Mouse (Mus musculus) cortical plate, adult 2 months (tissue): Measurements from ENCODE around the gene Sept6. TPM values are rescaled to one million over a fixed set of nuclear protein-coding genes. Genes with fewer than 3 reads are reported as not detected.
"Not testable (repeated sequence)": the region's sequence is repeated elsewhere in the genome, so short reads cannot be mapped to it uniquely, and the experiment has no call there.

Experiments used
- H3K27ac ChIP-seq: fragments of 200-500 bp; 2 replicates; pipeline ENCODE4 v1.5.1; 2012; ENCODE audit warnings: low read length, control low read depth, inconsistent platforms; ENCODE audit not compliant: insufficient read depth
- H3K4me1 ChIP-seq: fragments of 200-500 bp; 2 replicates; pipeline ENCODE4 v1.6.1; 2011; ENCODE audit warnings: low read length; ENCODE audit not compliant: control insufficient read depth, insufficient read depth
- H3K4me3 ChIP-seq: fragments of 200-500 bp; 2 replicates; pipeline ENCODE4 v1.5.1; 2011; ENCODE audit warnings: mild to moderate bottlenecking, low read length, control low read depth; ENCODE audit not compliant: insufficient read depth
- CTCF ChIP-seq: fragments of 200-500 bp; IDR thresholded peaks from 2 replicates; pipeline ENCODE4 v1.5.1; 2011; ENCODE audit warnings: mild to moderate bottlenecking, control low read depth, low read length; ENCODE audit not compliant: insufficient read depth; ENCODE audit errors: extremely low read depth
- POLR2A ChIP-seq: fragments of 200-500 bp; IDR thresholded peaks from 2 replicates; pipeline ENCODE4 v1.6.1; 2011; ENCODE audit warnings: mild to moderate bottlenecking, low read length, control low read depth; ENCODE audit not compliant: insufficient read depth; ENCODE audit errors: extremely low read depth
- polyA plus RNA-seq: library from polyadenylated mRNA; depleted of rRNA; stranded (reverse); fragments of >200 nt; gene quantifications from 2 replicates; pipeline ENCODE4 v1.2.3, GENCODE M21; 2012

Gene Sept6
- polyA plus RNA-seq, 1 experiment: 58.4 TPM

DNA sequence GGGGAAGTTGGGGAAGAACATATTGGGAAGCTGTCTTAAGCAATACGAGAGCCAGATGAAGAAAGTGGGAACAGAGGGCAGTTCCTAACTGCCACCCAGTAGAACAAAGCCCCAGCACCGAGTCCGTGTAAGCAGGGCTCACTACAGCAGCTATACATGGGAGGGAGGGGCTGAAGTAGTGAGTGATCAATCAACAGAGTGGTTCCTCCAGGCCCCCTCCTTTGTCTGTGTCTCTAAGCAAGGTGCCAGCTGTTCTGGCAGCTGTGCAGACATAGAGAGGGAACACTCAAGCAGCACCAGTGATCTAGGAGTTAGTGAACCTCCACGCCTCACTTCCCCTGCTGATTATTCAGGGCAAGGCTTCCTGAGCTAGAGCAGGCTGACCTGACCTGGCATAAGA, 61.9 kb downstream of the Sept6 start:
- H3K27ac ChIP-seq: no peak overlapping the region
- no peak overlapping the region for H3K4me3 ChIP-seq
- TF ChIP-seq POLR2A (no peak), CTCF (no peak)
- H3K4me1 ChIP-seq: peaks cover 2% of the 10 kb centered on the region; the same call in 1 of the 2 replicates

GRCm38 (mm10) chrX:36928791-36929190, 62.8 kb downstream of the Sept6 start:
- no peak for TF ChIP-seq CTCF
- TF ChIP-seq POLR2A: no peak
- no peak overlapping the region for H3K4me3 ChIP-seq
- no peak overlapping the region for H3K27ac ChIP-seq
- peaks cover 2% of the 10 kb centered on the region; the same call in 1 of the 2 replicates for H3K4me1 ChIP-seq

GRCm38 (mm10) chrX:36921346-36921745, 70.2 kb downstream of the Sept6 start:
- Histone ChIP-seq H3K4me3 (no peak overlapping the region), H3K4me1 (no peaks in the 10 kb centered on the region), H3K27ac (no peak overlapping the region)
- no peak for TF ChIP-seq CTCF
- TF ChIP-seq POLR2A: no peak

DNA sequence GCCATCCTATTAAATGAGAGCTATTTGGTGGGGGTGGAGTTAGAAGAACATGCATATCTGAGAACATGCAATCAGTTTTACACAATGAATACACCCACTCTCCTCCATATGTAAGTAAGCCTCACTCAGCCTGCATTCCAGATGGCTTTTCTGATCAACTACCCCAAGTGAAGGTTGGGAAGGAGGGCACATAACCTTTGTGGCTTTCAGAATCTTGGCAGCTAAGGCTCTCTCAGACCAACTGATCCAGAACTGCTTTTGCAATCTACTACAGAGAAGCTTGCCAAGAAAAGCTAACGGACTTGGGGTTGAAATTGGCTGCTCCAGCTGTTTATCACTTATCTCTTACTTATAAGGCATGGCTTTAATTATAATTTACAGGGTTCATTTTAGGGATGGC, 73.8 kb downstream of the Sept6 start:
- Histone ChIP-seq H3K4me3 (no peak overlapping the region), H3K4me1 (no peaks in the 10 kb centered on the region), H3K27ac (no peak overlapping the region)
- TF ChIP-seq POLR2A (no peak), CTCF (no peak)

GRCm38 (mm10) chrX:36911343-36911742, 80.3 kb downstream of the Sept6 start:
- TF ChIP-seq POLR2A: no peak
- TF ChIP-seq CTCF: peak; percentile 53
- H3K4me3 ChIP-seq: no peak overlapping the region
- H3K4me1 ChIP-seq: no peaks in the 10 kb centered on the region
- no peak overlapping the region for H3K27ac ChIP-seq

DNA sequence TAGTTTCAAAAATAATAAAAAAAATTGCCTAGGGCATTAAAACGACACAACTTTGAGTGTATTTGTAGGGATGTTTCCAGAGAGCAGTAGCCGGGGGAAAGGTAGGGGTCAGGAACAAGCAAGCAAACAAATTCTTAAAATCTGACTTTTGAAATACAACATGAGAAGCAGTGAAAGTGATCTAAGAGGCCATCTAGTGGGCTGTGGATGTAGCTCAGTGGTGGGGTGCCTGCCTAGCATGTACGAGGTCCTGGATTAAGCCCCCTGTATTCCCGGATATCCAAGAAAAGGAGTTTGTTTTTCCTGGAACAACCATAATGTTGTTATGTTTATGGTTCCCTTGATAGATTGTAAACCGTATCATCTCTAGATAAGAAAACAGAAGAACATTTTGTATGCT, 85.1 kb downstream of the Sept6 start:
- TF ChIP-seq CTCF (0 out of 2 replicates have a peak, but pooled peaks have one; percentile 9), POLR2A (no peak)
- H3K4me1 ChIP-seq: no peaks in the 10 kb centered on the region
- H3K4me3 ChIP-seq: no peak overlapping the region
- no peak overlapping the region for H3K27ac ChIP-seq

GRCm38 (mm10) chrX:36903115-36903768, 88.4 kb downstream of the Sept6 start:
- Histone ChIP-seq H3K27ac (no peak overlapping the region), H3K4me1 (no peaks in the 10 kb centered on the region), H3K4me3 (peak overlapping the region; percentile 91)
- TF ChIP-seq CTCF: no peak
- peak; percentile 82 for TF ChIP-seq POLR2A

DNA sequence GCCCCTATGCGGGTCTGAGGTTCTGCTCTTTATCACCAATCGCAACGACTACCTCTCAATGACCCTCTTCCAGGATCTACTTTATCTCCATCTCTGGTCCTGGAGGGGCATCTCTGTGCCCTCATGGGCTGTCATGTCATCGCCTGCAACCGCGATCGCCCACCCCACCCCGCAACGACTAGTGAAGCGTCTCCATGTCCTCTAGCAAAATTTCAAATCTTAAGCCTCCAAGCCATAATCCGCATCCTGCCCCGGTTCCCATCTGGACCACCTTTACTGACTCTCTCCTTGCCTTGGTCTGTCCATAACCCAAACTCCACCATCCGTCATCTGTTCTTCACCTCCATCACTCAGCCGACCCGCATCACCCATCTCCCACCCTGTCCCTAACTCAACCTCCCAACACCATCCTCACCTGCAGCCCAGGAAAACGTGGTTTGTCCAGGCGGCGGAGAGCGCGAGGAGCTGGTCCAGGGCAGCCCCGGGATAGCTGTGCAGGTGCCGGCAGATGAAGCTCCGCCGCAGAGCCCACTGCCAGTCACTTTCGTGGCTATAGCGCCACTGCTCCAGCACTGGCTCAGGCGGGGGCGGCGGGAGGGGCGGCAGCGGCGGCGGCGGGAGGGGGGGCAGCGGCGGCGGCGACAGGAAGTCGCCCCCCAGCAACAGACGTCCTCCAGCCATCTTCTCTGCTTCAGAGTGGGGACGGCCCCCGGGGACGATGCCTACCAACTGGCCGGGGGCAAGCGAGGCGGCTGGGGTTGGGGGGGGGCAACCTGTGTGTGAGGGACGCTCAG, 89.1 kb downstream of the Sept6 start, which contains the start of gene Nkrf:
Nkrf (minus strand) TSS at position 579 of the 794 bp plus-strand sequence.
- TF ChIP-seq CTCF (no peak), POLR2A (peak; percentile 63; the same call in 1 of the 2 replicates)
- Histone ChIP-seq H3K4me1 (no peaks in the 10 kb centered on the region), H3K27ac (peak within 1 kb of the TSS; percentile 49), H3K4me3 (peak within 1 kb of the TSS; percentile 91)

DNA sequence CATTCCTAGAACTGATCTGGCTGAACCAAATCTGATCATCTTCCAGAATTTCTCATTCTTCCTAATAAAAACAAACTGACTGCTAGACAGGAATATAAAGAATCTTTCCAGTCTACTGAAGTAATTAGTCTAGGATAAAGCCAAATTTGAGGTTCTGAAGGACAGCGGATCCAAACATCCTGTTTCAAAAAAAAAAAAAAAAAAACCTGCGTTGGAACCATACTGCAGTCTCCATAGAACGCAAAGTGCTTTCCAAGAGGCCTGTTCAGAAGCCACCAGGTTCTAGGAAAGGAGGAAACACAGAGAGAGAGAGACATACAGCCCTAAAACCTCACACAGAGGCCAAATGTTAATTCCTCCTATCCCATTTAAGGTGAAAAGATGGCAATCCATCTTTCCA, 89.9 kb downstream of the Sept6 start:
- Histone ChIP-seq H3K4me3 (peak overlapping the region; percentile 91), H3K4me1 (no peaks in the 10 kb centered on the region), H3K27ac (peak overlapping the region; percentile 49; the same call in 1 of the 2 replicates)
- TF ChIP-seq CTCF (no peak), POLR2A (no peak)

GRCm38 (mm10) chrX:36898931-36899330, 92.7 kb downstream of the Sept6 start:
- not testable (repeated sequence) for H3K27ac ChIP-seq, H3K4me1 ChIP-seq, H3K4me3 ChIP-seq
